Mouse (Mus musculus) cerebellum, adult 8-10 months (tissue): Measurements from ENCODE around the gene Bbs9.
"Not testable (repeated sequence)": the region's sequence is repeated elsewhere in the genome, so short reads cannot be mapped to it uniquely, and the experiment has no call there.

Experiments used
- DNase-seq: peaks from one replicate; pipeline ENCODE4 v3.0.0; 2022

The Bbs9 gene

DNA sequence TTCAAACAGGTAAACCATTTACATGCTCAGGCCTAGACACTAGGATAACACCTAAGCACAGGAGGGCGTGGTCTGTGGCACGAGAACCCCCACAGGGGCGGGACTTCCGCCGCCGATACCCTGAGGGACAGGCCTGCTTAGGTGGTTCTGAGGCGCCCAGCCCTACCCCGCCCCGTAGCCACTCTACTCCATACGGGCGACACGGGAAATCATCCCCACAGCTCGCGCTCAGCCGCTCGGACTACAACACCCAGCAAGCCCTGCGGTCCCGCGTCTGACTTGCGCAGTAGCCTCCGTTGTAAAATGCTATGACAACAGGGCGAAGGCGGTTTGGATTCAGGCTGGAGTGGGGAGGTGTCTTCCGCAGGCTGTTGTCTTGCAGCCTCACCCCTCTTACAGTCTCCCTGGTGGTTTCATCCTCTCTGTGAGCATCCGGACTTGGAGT is at the start of gene Bbs9:
Gene Bbs9 (plus strand): TSS at position 292 of the 445 bp plus-strand sequence.
- DNase-seq, result peak; percentile 93

GRCm38 (mm10) chr9:22428028-22428665 is 47.4 kb upstream of the Bbs9 start:
- DNase-seq, result no peak

- no peak for DNase-seq
Observed at GRCm38 (mm10) chr9:22428666-22429410, 46.7 kb upstream of the Bbs9 start.

GRCm38 (mm10) chr9:22429533-22430241 is 45.8 kb upstream of the Bbs9 start:
- peak; percentile 23 for DNase-seq

GRCm38 (mm10) chr9:22430315-22430840 is 45.1 kb upstream of the Bbs9 start:
- DNase-seq, result no peak

DNA sequence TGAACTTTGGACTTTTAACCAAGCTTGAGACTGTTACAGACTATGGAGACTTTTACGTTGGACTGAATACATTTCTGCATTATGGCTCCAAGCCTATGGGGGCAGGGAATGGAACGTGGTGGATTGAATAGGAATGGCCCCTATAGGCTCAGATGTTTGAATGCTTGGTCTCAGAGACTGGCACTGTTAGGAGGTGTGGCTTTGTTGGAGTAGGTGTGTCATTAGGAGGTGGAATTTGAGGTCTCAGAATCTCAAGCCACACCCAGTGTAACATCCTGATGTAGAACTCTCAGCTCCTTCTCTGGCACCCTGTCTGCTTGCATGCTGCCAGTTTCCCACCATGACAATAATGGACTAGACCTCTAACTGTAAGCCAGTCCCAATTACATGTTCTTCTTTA is 42.3 kb upstream of the Bbs9 start:
- DNase-seq, result no peak

- DNase-seq, result no peak
Observed at GRCm38 (mm10) chr9:22434101-22434500, 41.4 kb upstream of the Bbs9 start.

DNA sequence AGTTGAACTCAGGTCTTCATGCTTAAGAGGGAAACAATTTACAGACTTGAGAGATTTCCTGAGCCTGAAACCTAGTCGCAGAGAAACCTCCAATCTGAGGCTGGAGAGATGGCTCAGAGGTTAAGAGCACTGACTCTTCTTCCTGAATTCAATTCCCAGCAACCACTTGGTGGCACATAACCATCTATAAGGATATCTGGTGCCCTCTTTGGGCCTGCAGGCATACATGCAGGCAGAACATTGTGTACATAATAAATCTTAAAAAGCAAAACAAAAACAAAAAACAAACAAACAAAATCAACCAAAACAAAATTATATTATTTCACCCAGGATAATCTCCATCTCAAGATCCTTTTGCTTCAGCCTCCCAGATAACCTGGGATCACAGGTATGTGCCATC is 36.7 kb upstream of the Bbs9 start:
- DNase-seq, result no peak

- no peak for DNase-seq
Observed at GRCm38 (mm10) chr9:22443157-22443556, 32.4 kb upstream of the Bbs9 start.

DNA sequence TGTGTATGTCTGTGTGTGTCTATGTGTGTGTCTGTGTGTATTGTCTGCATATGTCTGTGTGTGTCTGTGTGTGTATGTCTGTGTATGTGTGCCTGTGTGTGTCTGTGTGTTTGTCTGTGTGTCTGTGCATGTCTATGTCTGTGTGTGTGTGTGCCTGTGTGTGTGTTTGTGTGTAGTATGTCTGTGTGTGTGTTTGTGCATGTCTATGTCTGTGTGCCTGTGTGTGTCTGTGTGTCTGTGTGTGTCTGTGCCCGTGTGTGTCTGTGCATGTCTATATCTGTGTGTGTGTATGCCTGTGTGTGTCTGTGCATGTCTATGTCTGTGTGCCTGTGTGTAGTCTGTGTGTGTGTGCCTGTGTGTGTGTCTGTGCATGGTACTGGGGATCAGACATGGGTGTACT is 30.4 kb upstream of the Bbs9 start:
- DNase-seq, result no peak

DNA sequence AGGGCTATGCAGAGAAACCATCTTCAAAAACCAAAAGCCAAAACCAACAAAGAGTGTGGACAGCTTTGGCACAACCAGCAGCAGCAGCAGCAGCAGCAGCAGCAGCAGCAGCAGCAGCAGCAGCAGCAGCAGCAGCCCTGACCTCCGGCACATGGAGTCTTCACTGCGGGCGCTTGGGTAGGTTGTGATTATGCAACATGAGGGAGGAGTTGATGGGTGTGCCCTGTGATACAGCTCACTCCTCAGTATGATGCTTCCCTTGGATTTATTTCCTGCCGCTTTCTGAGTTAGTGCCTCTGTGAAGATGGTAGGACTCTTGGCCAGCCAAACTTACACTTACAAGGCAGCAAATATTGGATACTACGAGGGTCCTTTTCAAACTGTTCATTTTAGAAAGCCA is 28.3 kb upstream of the Bbs9 start:
- DNase-seq, result no peak

GRCm38 (mm10) chr9:22448420-22448819 is 27.1 kb upstream of the Bbs9 start:
- no peak for DNase-seq

- DNase-seq, result no peak
Observed at GRCm38 (mm10) chr9:22449209-22449608, 26.3 kb upstream of the Bbs9 start.

DNA sequence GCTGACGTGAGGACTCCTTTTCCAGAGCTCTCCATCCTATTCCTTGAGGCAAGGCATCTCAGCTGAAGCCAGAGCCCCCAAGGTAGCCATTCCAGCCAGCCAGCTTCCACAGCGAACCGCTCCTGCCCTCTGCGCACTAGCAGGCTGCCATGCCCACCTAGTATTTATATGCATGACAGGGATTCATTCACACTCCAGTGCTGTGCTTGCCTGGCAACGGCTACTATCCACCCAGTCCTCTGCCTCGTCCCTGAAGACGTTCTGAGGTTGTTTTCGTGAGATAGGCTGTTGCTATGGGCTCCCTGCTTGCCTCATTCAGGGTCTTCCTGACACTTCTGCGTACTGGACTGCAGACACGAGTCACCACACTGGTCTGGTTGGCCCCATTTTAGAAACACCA is 22.8 kb upstream of the Bbs9 start:
- DNase-seq, result no peak

GRCm38 (mm10) chr9:22453501-22453924 is 22.0 kb upstream of the Bbs9 start:
- DNase-seq, result no peak

GRCm38 (mm10) chr9:22453990-22454389 is 21.5 kb upstream of the Bbs9 start, which contains the start of gene Gm17545:
Gene Gm17545, plus strand, starts transcription at chr9:22454290.
- DNase-seq, result not testable (repeated sequence)

DNA sequence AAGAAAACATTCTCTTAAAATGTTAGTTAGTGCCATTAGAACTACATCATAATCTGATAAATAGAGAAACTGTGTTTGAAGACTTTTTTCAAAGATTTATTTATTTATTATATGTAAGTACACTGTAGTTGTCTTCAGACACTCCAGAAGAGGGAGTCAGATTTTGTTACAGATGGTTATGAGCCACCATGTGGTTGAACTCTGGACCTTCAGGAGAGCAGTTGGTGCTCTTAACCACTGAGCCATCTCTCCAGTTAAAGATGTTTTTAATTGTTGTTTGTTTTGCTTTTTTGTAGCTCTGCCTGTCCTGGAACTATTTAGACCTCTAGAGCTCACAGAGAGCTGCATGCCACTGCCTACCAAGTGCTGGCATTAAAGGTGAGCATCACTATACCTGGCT is 20.5 kb upstream of the Bbs9 start:
- DNase-seq, result no peak

GRCm38 (mm10) chr9:22457142-22457835 is 18.2 kb upstream of the Bbs9 start:
- no peak for DNase-seq

DNA sequence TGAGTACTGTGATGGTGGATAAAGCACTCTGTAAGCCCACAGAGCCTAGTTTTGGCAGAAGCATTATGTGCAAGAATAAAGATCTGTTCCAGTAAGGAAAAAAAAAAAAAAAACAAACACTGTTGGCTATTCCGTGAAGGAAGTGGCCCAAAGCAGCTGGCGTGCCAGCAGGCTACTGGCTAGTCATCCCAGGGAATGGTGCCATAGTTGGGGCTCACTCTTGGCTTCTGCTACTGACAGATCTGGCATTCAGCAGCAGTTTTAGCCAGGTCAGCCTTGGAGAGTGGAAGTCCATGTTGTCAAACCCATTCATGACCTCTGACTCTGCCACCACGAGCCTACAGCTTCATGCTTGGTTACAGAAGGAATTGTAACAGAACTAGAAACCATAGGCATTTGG is 13.6 kb upstream of the Bbs9 start:
- peak; percentile 94 for DNase-seq

- DNase-seq, result no peak
Observed at GRCm38 (mm10) chr9:22466212-22466611, 9.3 kb upstream of the Bbs9 start.

GRCm38 (mm10) chr9:22467371-22468169 is 7.9 kb upstream of the Bbs9 start:
- DNase-seq, result peak; percentile 51
